Mouse (Mus musculus): ENCODE results near the gene Fam122a.

Fam122a gene

GRCm38 (mm10) chr19:24431381-24431780, 45.8 kb downstream of the Fam122a start:
- no peak for DNase-seq (ENCODE audit: low spot score)

GRCm38 (mm10) chr19:24428011-24428410, 49.1 kb downstream of the Fam122a start:
- DNase-seq (ENCODE audit: low spot score): no peak

- DNase-seq (ENCODE audit: low spot score): no peak
Measured at GRCm38 (mm10) chr19:24427258-24427657, 49.9 kb downstream of the Fam122a start.

- DNase-seq (ENCODE audit: low spot score): no peak
Measured at GRCm38 (mm10) chr19:24426759-24427181, 50.4 kb downstream of the Fam122a start.
